Mouse (Mus musculus): ENCODE measurements around the gene Acox1. TPM values are rescaled to one million over a fixed set of nuclear protein-coding genes. Genes with fewer than 3 reads are reported as not detected.

The Acox1 gene
- 31.3 and 32.0 TPM in 2 replicates for polyA plus RNA-seq (2015; fragmentation: Nextera tagmentation; extraction: Ambion mirVana)

DNA sequence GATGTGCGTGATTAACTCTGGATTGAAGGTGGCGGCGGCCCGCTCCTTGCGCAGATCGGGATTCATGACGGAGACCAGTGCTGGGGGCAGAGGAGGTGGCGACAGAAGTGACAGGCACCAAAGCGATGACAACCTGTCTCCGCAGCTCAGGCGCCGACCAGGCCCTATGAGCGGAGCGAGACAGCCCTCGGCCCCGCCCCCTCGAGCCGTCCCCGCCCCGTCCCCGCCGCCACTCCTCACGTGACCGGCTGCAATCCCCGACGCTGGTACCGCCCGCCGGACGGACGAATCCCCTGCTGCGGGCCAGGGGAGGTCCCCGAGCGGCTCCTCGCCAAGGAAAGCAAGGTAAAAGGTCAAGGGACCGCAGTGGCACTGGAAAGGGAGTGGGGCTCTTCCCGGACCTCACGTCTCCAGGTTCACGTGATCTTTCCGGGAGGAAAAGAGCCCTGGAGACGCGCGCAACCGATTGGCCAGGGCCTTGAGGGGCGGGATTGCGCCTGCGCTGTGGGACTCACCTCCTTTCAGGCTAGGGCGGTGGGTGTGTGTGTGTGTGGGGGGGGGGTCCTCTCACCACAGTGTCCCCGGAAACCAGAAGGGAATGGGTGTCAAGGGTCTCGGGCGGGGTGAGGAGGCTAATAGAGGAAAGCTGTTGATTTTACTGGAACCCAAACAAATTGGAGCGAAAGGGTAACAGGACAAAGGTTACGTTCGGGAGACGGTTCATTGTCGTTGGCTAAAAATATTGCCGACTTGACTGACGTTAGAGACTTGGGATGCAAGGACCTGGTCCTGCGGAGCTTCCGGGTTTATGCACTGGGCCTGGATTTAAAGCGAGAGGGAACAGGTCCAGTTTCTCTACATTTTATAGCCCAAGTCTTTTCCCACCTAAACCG, at the start of gene Acox1, which contains the start of gene Ten1:
Gene Acox1 (minus strand): TSS at position 407 of the 893 bp plus-strand sequence.
Gene Ten1 (plus strand): TSS at position 217 of the 893 bp plus-strand sequence.
- Histone ChIP-seq H3K4me3 (peak within 1 kb of the TSS; percentile 82), H3K9me3 (no peaks in the 10 kb centered on the region), H3K27me3 (no peaks in the 10 kb centered on the region), H3K27ac (peak within 1 kb of the TSS; percentile 95), H3K36me3 (peaks cover 22% of the 10 kb centered on the region), H3K4me1 (peaks cover 14% of the 10 kb centered on the region), H3K9ac (peak within 1 kb of the TSS; percentile 88), H3K4me2 (peak within 1 kb of the TSS; percentile 55)
- under 1% methylated on average over 62 of the region's 62 CpGs for WGBS
- peak; percentile 97 for ATAC-seq (ENCODE audit: insufficient number of reproducible peaks, low FRiP score, low TSS enrichment, low read depth)

DNA sequence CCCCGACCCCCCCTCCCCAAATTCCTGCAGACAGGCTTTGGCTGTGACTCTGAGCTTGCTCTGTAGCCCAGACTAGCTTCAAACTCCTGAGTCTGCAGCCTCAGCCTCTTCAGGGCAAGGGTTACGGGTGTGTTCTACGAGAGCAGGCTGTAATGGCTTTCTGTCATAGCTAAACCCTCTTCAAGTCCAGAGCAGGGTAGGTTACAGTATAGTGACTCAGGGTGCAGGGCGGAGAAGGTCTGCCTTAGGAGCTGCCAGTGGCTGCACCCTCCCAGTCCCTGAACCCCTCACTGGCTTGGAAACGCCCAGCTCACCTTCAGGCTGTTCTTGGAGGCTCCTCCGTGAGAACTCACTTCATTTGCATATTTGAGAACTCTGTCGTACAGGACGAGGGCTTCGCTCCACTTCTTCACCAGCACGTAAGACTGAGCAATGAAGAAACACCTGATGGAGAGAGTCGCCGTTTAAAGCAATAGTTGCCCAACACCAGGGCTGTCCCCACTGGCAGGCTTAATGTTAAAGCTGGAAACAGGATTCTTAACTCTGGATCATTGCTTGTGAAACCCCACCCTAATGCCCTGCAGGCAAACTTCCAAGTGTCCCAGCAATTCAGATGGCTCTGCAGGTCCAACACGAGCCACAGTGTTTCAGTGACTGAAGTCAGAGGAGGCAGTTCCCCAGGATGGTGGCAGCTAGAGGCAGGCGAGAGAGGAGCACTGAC, 48.8 kb upstream of the Acox1 start:
- Histone ChIP-seq H3K4me3 (no peak overlapping the region), H3K9me3 (no peaks in the 10 kb centered on the region), H3K36me3 (peaks cover 100% of the 10 kb centered on the region), H3K4me2 (no peak overlapping the region), H3K4me1 (no peaks in the 10 kb centered on the region), H3K27ac (peak overlapping the region; percentile 59), H3K27me3 (no peaks in the 10 kb centered on the region), H3K9ac (no peak overlapping the region)
- WGBS = 66% methylated on average over 14 of the region's 14 CpGs
- ATAC-seq (ENCODE audit: insufficient number of reproducible peaks, low FRiP score, low TSS enrichment, low read depth) = peak; percentile 51; the same call in 1 of the 2 replicates

DNA sequence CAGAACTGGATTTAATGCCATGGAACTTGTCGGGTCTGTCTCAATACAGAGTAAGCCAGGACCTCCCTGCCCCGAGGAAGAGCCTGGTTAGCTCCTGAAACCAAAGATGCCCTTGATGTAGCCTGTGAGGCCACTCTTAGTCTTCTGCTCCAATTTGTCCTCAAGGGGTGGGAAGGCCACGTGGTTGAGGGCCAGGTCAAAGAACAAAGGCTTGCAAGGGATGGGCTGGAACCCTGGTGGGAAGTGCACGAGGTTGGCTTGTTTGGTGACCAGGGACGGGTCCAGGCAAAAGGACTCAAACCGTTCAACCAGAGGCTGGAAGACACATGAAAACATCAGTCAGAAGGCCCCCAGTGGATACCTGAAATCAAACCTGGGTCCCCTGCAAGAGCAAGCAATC, 46.8 kb upstream of the Acox1 start:
- H3K4me3 ChIP-seq = no peak overlapping the region
- H3K27me3 ChIP-seq = no peaks in the 10 kb centered on the region
- H3K27ac ChIP-seq = no peak overlapping the region
- peaks cover 79% of the 10 kb centered on the region for H3K36me3 ChIP-seq
- no peak overlapping the region for H3K9ac ChIP-seq
- no peaks in the 10 kb centered on the region for H3K9me3 ChIP-seq
- no peak for ATAC-seq (ENCODE audit: insufficient number of reproducible peaks, low FRiP score, low TSS enrichment, low read depth)
- no peak overlapping the region for H3K4me2 ChIP-seq
- H3K4me1 ChIP-seq = peaks cover 7% of the 10 kb centered on the region
- 73% methylated on average over 6 of the region's 6 CpGs for WGBS

DNA sequence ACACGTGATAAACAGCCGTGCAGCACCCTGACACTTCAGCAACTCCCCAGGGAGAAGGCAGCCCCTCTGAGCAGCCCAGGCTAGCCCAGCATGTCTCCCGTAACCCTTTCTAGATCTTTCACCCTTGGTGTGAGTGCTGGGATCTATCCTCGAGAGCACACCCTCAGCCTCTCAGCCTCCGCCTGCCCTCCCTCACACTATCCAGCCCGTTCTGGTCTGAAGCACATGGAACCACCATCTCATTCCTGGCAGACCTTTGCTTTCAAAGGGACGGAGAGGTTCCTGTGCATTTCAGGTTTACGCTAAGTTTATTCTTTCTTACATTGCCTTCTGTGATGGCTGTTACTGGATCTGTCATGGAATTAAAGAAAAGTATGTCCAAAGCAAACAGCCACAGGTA, 45.7 kb upstream of the Acox1 start:
- H3K27me3 ChIP-seq = no peaks in the 10 kb centered on the region
- no peaks in the 10 kb centered on the region for H3K9me3 ChIP-seq
- H3K36me3 ChIP-seq = peaks cover 69% of the 10 kb centered on the region
- H3K27ac ChIP-seq = no peak overlapping the region
- no peak overlapping the region for H3K9ac ChIP-seq
- H3K4me3 ChIP-seq = no peak overlapping the region
- ATAC-seq (ENCODE audit: insufficient number of reproducible peaks, low FRiP score, low TSS enrichment, low read depth) = no peak
- no peak overlapping the region for H3K4me2 ChIP-seq
- WGBS = 71% methylated on average over 8 of the region's 8 CpGs
- peaks cover 7% of the 10 kb centered on the region for H3K4me1 ChIP-seq

DNA sequence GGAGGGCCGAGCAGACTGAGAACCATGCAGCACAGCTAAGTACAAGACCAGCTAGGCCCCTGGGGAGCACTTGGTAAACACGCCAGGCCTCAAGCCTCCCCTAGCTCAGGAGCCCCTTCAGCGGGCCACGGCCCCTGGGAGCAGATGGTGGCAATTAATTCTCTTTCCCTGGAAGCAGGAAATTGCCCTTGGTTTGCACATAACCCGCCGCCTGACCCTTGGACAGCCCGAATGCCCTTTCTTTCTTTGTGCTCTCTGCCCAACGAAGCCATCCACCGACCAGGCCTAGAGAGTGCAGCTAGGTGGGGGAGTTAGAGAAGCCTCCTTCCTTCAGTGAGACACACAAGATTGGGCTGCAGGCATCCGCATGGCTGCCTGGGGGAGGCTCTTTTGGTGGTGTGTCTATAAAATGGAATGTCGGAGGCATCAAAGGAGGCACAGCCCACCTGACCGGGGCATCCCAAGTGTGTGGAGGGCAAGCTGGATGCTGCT, 42.9 kb upstream of the Acox1 start:
- Histone ChIP-seq H3K27me3 (peaks cover 15% of the 10 kb centered on the region), H3K27ac (no peak overlapping the region), H3K4me2 (no peak overlapping the region), H3K9ac (no peak overlapping the region), H3K4me1 (peaks cover 15% of the 10 kb centered on the region), H3K9me3 (no peaks in the 10 kb centered on the region), H3K4me3 (no peak overlapping the region), H3K36me3 (peaks cover 41% of the 10 kb centered on the region)
- no peak for ATAC-seq (ENCODE audit: insufficient number of reproducible peaks, low FRiP score, low TSS enrichment, low read depth)
- WGBS = 14% methylated on average over 12 of the region's 12 CpGs

DNA sequence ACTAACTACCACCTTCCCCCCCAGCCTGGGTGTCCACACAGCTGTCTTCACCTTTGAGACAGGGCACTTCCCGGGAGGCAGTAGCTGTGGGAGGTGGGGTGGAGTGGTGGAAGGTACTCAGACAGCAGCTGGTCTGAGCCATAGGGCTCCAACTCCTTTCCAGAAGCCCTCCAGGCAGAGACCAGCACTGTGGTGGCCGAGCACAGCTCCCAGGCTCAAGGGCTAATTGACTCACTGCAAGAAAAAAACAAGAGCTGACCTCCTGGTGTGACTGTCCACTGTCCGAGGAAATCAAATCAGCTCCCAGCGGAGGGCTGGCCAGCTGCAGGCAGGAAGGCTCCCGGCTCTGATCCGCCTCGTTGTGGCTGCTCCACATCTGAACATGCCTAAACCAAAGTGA, 41.0 kb upstream of the Acox1 start:
- no peak overlapping the region for H3K4me2 ChIP-seq
- ATAC-seq (ENCODE audit: insufficient number of reproducible peaks, low FRiP score, low TSS enrichment, low read depth) = no peak
- peaks cover 21% of the 10 kb centered on the region for H3K36me3 ChIP-seq
- WGBS = 23% methylated on average over 7 of the region's 7 CpGs
- H3K9ac ChIP-seq = no peak overlapping the region
- peaks cover 15% of the 10 kb centered on the region for H3K27me3 ChIP-seq
- peaks cover 15% of the 10 kb centered on the region for H3K4me1 ChIP-seq
- no peak overlapping the region for H3K27ac ChIP-seq
- no peaks in the 10 kb centered on the region for H3K9me3 ChIP-seq
- H3K4me3 ChIP-seq = no peak overlapping the region

DNA sequence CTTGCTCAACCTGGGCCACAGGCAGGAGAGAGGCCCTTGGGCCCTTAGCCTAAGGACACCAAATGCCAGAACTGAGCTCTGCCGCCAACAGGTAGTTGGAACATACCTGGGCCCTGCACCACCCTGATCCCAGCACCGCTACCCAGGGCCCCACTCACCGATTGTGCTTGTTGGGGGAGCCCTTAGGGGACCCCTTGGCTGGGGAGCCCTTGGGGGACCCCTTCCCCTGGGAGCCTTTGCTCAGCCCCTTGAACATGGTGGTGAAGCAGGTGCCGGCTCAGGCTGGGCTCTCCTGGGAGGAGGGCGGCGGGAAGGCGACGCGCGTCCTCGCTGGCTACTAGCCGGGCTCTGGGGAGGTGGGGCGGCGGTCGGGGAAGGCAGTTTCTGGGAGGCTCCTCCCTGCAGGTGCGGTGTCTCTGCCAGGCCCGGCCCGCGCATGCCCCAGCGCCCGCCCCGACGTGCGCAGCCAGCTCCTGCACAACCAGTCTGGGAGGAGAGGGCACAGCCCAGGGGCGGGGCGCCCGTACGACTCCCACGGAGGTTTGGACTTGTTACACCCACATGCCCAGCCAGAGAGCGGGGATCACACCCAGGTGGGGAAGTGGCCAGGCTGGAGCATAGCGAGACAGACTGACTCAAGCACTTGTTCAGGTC, 39.0 kb upstream of the Acox1 start, which contains the start of gene Evpl:
Gene Evpl (minus strand): TSS at position 336 of the 654 bp plus-strand sequence.
- Histone ChIP-seq H3K9ac (0 out of 2 replicates have a peak within 1 kb of the TSS, but pooled peaks have one; percentile 31), H3K27ac (peak within 1 kb of the TSS; percentile 47), H3K4me2 (peak within 1 kb of the TSS; percentile 39), H3K4me3 (peak within 1 kb of the TSS; percentile 34), H3K9me3 (no peaks in the 10 kb centered on the region), H3K4me1 (peaks cover 21% of the 10 kb centered on the region), H3K27me3 (peaks cover 18% of the 10 kb centered on the region), H3K36me3 (peaks cover 2% of the 10 kb centered on the region; the same call in 1 of the 2 replicates)
- WGBS = 11% methylated on average over 30 of the region's 31 CpGs
- peak; percentile 72 for ATAC-seq (ENCODE audit: insufficient number of reproducible peaks, low FRiP score, low TSS enrichment, low read depth)

DNA sequence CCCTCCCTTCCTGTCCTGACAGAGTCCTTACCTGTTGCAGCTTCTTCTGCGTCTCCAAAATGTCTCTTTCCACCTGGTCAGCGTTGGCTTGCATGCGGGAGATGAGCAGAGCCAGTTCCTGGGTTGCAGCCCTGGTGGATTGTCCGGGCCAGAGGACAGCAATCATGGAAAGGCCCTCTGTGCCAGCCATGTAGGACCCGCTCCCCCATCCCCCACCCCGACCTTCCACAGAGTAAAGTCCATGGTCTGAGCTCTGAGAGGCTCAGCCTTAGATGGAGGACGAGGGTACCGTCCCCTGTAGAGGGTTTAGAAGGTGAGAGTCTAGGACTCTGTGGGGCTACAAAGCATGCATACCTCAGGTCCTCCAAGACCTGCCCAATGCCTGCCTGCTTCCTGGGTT, 36.1 kb upstream of the Acox1 start:
- 88% methylated on average over 8 of the region's 8 CpGs for WGBS
- Histone ChIP-seq H3K4me1 (peaks cover 20% of the 10 kb centered on the region), H3K4me3 (no peak overlapping the region), H3K9ac (no peak overlapping the region), H3K9me3 (no peaks in the 10 kb centered on the region), H3K36me3 (no peaks in the 10 kb centered on the region; the same call in 1 of the 2 replicates), H3K27me3 (peaks cover 18% of the 10 kb centered on the region), H3K27ac (no peak overlapping the region), H3K4me2 (no peak overlapping the region)
- ATAC-seq (ENCODE audit: insufficient number of reproducible peaks, low FRiP score, low TSS enrichment, low read depth) = no peak

DNA sequence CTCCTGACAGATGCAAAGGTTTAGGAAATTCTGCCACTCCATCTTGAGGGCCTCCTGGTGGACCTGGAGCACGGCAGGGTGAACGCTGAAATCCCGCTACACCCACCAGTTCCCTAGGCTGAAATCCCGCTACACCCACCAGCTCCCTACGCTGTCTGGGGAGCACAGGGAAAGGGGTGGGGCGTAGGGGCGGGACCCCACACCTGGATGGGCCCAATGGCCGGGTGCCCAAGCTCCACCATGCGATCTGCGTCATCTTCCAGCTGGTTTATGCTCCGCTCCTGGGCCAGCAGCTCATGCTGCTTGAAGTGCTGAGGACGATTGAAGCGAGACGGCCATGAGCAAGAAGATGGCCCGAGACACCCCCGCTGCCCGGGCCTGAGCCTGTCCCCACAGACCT, 33.6 kb upstream of the Acox1 start:
- WGBS = 23% methylated on average over 17 of the region's 17 CpGs
- H3K4me3 ChIP-seq = no peak overlapping the region
- no peak for ATAC-seq (ENCODE audit: insufficient number of reproducible peaks, low FRiP score, low TSS enrichment, low read depth)
- 0 out of 2 replicates have a peak overlapping the region, but pooled peaks have one; percentile 10 for H3K9ac ChIP-seq
- peaks cover 13% of the 10 kb centered on the region for H3K4me1 ChIP-seq
- H3K9me3 ChIP-seq = no peaks in the 10 kb centered on the region
- H3K27me3 ChIP-seq = peaks cover 9% of the 10 kb centered on the region
- H3K36me3 ChIP-seq = peaks cover 3% of the 10 kb centered on the region; the same call in 1 of the 2 replicates
- no peak overlapping the region for H3K27ac ChIP-seq
- peak overlapping the region; percentile 12; the same call in 1 of the 2 replicates for H3K4me2 ChIP-seq

DNA sequence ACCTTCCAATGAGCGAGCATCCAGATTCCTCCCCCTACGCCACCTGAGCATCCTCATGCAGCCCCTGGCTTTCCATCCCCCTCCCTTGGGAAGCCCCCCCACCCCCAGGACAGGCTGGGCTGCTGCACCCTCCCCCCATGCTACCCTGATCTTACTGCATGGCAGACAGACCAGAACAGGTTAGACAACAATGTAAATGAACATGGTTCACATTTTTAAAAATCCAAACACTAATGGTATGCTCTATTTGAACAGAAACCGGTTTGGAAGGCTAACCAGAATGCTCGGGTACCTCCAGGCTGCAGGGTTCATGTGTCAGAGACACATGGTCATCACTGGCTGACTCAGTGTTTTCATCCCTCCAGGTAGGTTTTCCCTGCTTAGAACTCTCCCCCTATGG, 29.9 kb upstream of the Acox1 start:
- Histone ChIP-seq H3K9me3 (no peaks in the 10 kb centered on the region), H3K4me1 (peaks cover 10% of the 10 kb centered on the region), H3K27me3 (peaks cover 7% of the 10 kb centered on the region), H3K4me2 (no peak overlapping the region), H3K27ac (no peak overlapping the region), H3K36me3 (peaks cover 7% of the 10 kb centered on the region; the same call in 1 of the 2 replicates), H3K9ac (no peak overlapping the region), H3K4me3 (no peak overlapping the region)
- no peak for ATAC-seq (ENCODE audit: insufficient number of reproducible peaks, low FRiP score, low TSS enrichment, low read depth)
- WGBS = 57% methylated on average over 4 of the region's 4 CpGs

DNA sequence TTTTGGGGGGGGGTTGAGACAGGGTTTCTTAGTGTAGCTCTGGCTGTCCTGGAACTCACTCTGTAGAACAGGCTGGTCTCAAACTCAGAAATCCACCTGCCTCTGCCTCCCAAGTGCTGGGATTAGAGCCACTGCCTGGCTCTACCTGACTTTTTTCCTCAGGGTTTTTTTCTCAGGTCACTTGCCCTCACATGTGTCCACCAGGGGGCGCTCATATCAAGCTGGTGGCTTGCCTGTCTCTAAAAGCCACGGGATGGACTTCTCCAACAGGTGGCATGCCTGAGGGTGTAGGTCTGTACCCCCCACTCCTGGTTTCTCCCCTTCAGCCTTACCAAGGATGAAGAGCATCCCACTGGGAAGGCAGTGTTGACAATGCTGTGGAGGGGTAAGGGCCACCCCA, 27.6 kb upstream of the Acox1 start:
- Histone ChIP-seq H3K36me3 (peaks cover 13% of the 10 kb centered on the region; the same call in 1 of the 2 replicates), H3K9me3 (no peaks in the 10 kb centered on the region)
- no peak for ATAC-seq (ENCODE audit: insufficient number of reproducible peaks, low FRiP score, low TSS enrichment, low read depth)

More for the DNA sequence above, 27.6 kb upstream of the Acox1 start:
- Histone ChIP-seq H3K9ac (no peak overlapping the region), H3K27ac (no peak overlapping the region), H3K4me2 (no peak overlapping the region), H3K27me3 (peaks cover 27% of the 10 kb centered on the region), H3K4me1 (peaks cover 19% of the 10 kb centered on the region), H3K4me3 (no peak overlapping the region)
- 1% methylated on average over 2 of the region's 2 CpGs for WGBS

Data from limb, embryonic 15.5 days (tissue).